Mouse (Mus musculus) monocyte, adult 2 months (primary cell): Measurements from ENCODE around the gene March10.

Source experiments
- DNase-seq, 2 experiments: peaks; one replicate each; pipeline ENCODE4 v3.0.0; 2022; ENCODE audit warnings: low spot score in 2 of 2, low read depth in 1 of 2

March10 gene

GRCm38 (mm10) chr11:105315296-105315695 is 141.2 kb downstream of the March10 start:
- no peak for DNase-seq

GRCm38 (mm10) chr11:105313633-105314014 is 142.9 kb downstream of the March10 start:
- DNase-seq, result no peak

GRCm38 (mm10) chr11:105312972-105313632 is 143.4 kb downstream of the March10 start:
- no peak for DNase-seq

GRCm38 (mm10) chr11:105312311-105312942 is 144.1 kb downstream of the March10 start:
- no peak for DNase-seq

GRCm38 (mm10) chr11:105311291-105311975 is 145.1 kb downstream of the March10 start:
- no peak for DNase-seq
